Mouse (Mus musculus): Measurements from ENCODE around the gene Cdc34b. TPM values are rescaled to one million over a fixed set of nuclear protein-coding genes. Genes with fewer than 3 reads are reported as not detected.

The Cdc34b gene
- polyA plus RNA-seq, 1 experiment from 2014 or later = not detected

DNA sequence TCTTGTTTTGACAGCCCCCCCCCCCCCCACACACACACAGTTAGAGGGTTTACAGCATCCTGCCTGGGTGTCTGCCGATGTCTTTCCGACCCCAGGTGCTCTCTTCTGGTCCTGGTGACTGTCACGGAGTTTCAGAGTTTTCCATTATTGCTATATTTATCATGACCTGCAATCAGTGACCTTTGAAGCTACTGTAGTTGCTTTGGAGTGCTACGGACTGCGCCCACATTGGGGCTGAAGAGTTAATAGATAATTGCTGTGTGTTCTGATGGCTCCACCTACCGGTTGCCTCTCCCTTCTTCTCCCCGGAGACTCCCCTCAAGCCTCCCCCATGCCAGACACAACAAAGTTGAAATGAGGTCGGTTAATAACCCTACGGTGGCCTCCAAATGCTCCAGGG is 24.8 kb upstream of the Cdc34b start:
- Histone ChIP-seq H3K36me3 (no peaks in the 10 kb centered on the region), H3K27me3 (no peaks in the 10 kb centered on the region), H3K27ac (replicated peaks) (no peak overlapping the region), H3K4me3 (no peak overlapping the region), H3K4me1 (no peaks in the 10 kb centered on the region), H3K4me2 (replicated peaks) (no peak overlapping the region), H3K9me3 (no peaks in the 10 kb centered on the region), H3K9ac (replicated peaks) (no peak overlapping the region)
- 20% methylated on average over 9 of the region's 9 CpGs for WGBS
- ATAC-seq (replicated peaks) = no peak

DNA sequence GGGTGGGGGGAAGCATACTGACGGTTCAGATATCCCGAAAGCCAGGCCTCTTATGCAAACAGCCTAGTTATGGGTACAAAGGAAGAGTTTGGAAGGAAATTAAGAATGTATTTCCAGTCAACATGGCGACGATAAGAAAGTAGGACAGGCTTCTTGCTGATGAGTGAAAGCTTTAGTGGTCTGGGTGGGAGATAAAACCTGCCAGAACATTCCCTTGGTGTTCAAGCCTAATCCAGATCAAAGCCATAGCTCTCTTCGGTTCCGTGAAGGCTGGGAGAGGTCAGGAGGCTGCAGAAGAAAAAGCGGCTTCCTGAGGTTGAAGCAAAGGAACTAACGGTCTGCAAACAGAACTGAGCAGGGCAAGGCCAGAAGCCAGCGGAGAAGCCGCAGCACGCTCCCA is 24.3 kb upstream of the Cdc34b start:
- H3K9ac ChIP-seq (replicated peaks) = no peak overlapping the region
- no peak overlapping the region for H3K27ac ChIP-seq (replicated peaks)
- no peak overlapping the region for H3K4me3 ChIP-seq
- no peaks in the 10 kb centered on the region for H3K36me3 ChIP-seq
- WGBS = 50% methylated on average over 11 of the region's 11 CpGs
- no peaks in the 10 kb centered on the region for H3K27me3 ChIP-seq
- no peak overlapping the region for H3K4me2 ChIP-seq (replicated peaks)
- no peak for ATAC-seq (replicated peaks)
- H3K4me1 ChIP-seq = no peaks in the 10 kb centered on the region
- no peaks in the 10 kb centered on the region for H3K9me3 ChIP-seq

DNA sequence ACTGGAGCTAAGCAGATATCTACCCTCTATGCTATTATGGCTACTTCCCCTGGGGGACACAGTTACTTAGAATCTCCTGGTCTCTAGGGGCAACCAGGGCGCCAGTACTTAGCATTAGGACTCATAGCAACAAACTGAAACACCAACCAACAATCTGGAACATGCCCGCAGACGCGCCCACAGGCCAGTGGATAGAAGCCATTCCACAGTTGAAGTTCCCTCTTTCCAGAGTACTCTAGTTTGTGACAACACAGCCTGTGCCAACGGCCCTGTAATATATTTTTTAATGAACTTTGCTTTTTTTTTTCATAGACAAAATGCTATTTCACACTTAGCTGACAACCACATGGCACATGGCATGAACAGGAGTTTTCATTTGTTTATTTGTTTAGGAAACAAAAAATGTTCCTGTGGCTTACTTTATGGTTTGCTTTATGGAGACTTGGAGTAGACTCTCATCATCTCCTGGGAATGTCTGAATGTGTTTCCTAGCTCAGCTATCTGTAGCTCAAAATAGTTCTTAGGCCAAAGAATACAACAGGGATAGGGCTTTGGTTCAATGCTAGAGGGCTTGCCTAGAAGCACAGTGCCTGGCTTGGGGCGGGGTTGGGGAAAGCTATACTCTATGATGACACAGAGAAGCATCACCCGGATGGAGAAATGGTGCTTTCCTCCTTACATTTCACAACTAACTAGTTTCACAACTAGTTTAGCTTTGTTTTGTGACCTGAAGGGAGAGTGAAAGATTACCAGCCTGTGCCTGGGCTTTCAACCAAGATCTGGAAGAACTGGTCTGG is 23.3 kb upstream of the Cdc34b start:
- Histone ChIP-seq H3K4me2 (replicated peaks) (no peak overlapping the region), H3K36me3 (no peaks in the 10 kb centered on the region), H3K9ac (replicated peaks) (no peak overlapping the region), H3K4me3 (no peak overlapping the region), H3K27me3 (no peaks in the 10 kb centered on the region), H3K9me3 (no peaks in the 10 kb centered on the region), H3K27ac (replicated peaks) (no peak overlapping the region), H3K4me1 (no peaks in the 10 kb centered on the region)
- ATAC-seq (replicated peaks) = no peak
- WGBS = 91% methylated on average over 7 of the region's 7 CpGs

DNA sequence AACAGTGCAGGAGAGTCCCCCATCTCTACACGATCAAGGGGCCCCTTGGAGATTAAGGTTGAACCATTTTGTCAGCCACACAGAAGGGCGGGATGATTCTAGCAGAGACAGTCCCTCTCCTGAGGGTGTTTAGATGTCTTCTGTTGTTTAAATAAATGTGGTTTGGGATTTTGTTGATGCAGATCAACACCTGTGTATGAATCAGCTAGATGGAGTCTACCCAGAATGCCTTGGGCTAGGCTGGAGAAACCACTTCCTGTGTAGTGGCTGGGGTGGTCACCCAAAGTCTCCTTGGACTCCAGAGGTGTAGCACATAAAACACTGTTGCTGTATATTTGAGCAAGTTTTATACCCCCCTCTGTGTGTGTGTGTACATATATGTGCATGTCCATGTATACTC is 22.4 kb upstream of the Cdc34b start:
- Histone ChIP-seq H3K9ac (replicated peaks) (no peak overlapping the region), H3K27ac (replicated peaks) (no peak overlapping the region), H3K4me3 (no peak overlapping the region), H3K36me3 (no peaks in the 10 kb centered on the region), H3K27me3 (no peaks in the 10 kb centered on the region), H3K4me2 (replicated peaks) (no peak overlapping the region), H3K9me3 (no peaks in the 10 kb centered on the region), H3K4me1 (no peaks in the 10 kb centered on the region)
- no peak for ATAC-seq (replicated peaks)
- 75% methylated on average over 2 of the region's 2 CpGs for WGBS

DNA sequence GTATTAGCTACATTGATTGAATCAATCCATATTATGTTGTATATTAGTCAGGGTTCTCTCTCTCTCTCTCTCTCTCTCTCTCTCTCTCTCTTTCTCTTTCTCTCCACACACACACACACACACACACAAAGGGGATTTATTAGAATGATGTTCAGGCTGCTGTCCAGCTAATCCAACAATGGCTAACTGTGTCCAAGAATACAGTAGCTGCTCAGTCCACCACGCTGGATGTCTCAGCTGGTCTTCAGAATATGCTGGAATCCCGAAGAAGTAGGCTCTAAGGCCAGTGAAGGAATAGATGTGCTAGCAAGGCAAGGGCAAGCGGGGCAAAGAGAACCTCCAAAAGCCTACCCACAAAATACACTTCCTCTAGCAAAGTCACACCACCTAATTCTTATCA is 14.3 kb upstream of the Cdc34b start:
- no peak for ATAC-seq (replicated peaks)
- Histone ChIP-seq H3K4me1 (no peaks in the 10 kb centered on the region), H3K27me3 (no peaks in the 10 kb centered on the region), H3K36me3 (no peaks in the 10 kb centered on the region), H3K9ac (replicated peaks) (no peak overlapping the region), H3K4me3 (no peak overlapping the region), H3K27ac (replicated peaks) (no peak overlapping the region), H3K4me2 (replicated peaks) (no peak overlapping the region), H3K9me3 (no peaks in the 10 kb centered on the region)
- WGBS = 81% methylated on average over 3 of the region's 3 CpGs

DNA sequence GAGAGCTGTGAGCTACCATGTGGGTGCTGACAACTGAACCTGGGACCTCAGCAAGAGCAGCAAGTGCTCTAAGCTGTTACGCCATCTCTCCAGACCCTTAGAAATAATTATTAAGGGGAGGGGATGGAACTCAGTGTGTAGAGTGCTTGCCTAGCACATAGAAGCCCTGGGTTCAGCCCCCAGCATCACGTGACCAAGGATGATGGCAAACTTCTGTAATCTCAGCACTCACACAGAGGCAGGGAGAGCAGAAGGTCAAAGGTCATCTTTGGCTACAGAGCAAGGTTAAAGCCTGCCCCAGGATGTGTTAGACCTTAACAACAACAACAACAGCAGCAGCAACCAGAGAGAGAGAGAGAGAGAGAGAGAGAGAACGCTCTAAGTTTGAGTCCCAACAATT is 13.0 kb upstream of the Cdc34b start:
- no peaks in the 10 kb centered on the region for H3K9me3 ChIP-seq
- H3K4me3 ChIP-seq = no peak overlapping the region
- H3K27ac ChIP-seq (replicated peaks) = no peak overlapping the region
- no peaks in the 10 kb centered on the region for H3K36me3 ChIP-seq
- no peaks in the 10 kb centered on the region for H3K27me3 ChIP-seq
- 84% methylated on average over 3 of the region's 3 CpGs for WGBS
- no peak overlapping the region for H3K4me2 ChIP-seq (replicated peaks)
- no peak for ATAC-seq (replicated peaks)
- H3K4me1 ChIP-seq = no peaks in the 10 kb centered on the region
- no peak overlapping the region for H3K9ac ChIP-seq (replicated peaks)

DNA sequence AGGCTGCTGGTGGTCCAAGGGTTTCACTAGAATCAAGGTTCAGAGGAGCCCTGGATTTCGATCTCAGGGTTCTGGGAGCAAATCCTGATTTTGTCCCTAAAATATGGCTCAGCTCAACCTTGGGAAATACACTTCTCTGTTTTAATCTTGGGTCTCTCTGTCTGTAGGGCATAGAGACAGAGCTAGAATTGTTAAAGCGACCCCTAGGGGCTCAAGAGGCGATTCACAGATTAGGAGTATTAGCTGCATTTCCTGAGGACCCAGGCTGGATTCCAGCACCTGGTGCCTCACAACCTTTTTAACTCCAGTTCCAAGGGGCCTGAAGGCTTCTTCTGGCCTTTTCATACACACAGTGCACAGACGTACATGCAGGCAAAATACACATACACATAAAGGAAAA is 12.0 kb upstream of the Cdc34b start:
- ATAC-seq (replicated peaks) = no peak
- WGBS = 35% methylated on average over 4 of the region's 4 CpGs

DNA sequence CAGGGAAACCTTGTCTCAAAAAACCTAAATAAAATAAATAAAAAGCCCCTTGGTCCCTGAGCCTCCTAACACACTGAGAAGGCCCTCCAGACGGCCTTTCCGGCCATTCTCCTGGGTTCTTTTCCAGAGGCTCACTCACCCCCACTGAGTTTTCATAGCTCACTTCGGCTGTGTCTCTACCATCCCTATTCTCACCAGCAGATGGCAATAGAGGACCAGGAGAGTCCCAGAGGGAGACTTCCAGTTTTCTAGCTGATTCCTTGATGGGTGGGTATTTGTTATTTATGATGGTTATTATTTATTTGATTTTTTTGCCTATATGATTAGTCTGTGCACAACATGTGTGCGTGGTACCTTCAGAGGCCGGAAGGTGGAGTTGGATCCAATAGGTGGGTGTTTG is 11.3 kb upstream of the Cdc34b start:
- 0 out of 2 replicates have a peak, but pooled peaks have one; percentile 26 for ATAC-seq (replicated peaks)
- Histone ChIP-seq H3K27me3 (no peaks in the 10 kb centered on the region), H3K9me3 (no peaks in the 10 kb centered on the region), H3K9ac (replicated peaks) (no peak overlapping the region), H3K4me2 (replicated peaks) (no peak overlapping the region), H3K4me3 (no peak overlapping the region), H3K27ac (replicated peaks) (no peak overlapping the region), H3K36me3 (no peaks in the 10 kb centered on the region), H3K4me1 (no peaks in the 10 kb centered on the region)
- WGBS = 32% methylated on average over 5 of the region's 5 CpGs

More for the DNA sequence above, 12.0 kb upstream of the Cdc34b start:
- no peaks in the 10 kb centered on the region for H3K36me3 ChIP-seq
- no peak overlapping the region for H3K27ac ChIP-seq (replicated peaks)
- no peak overlapping the region for H3K4me3 ChIP-seq
- no peaks in the 10 kb centered on the region for H3K27me3 ChIP-seq
- no peaks in the 10 kb centered on the region for H3K9me3 ChIP-seq
- no peak overlapping the region for H3K4me2 ChIP-seq (replicated peaks)
- H3K9ac ChIP-seq (replicated peaks) = no peak overlapping the region
- no peaks in the 10 kb centered on the region for H3K4me1 ChIP-seq

DNA sequence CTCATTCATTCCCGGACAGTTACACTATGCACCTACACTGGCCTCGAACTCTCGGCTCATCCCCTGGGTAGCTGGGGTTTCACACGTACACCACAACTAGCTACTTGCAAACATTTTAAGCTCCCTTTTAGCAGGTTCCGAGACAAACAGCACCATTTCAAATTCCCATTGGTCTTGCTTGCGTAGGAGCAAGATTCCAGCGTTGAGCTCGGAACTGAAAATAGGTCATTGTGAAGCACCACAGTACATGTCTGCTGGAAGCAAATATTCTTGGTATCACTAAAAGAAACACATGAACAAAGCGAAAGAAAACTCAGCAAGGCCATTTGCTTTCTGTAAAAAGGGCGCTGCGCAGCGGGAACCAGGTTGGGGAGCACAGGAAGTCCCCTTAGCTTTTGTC is 10.4 kb upstream of the Cdc34b start:
- H3K4me2 ChIP-seq (replicated peaks) = no peak overlapping the region
- H3K27me3 ChIP-seq = no peaks in the 10 kb centered on the region
- 88% methylated on average over 12 of the region's 12 CpGs for WGBS
- no peak for ATAC-seq (replicated peaks)
- no peaks in the 10 kb centered on the region for H3K4me1 ChIP-seq
- no peak overlapping the region for H3K27ac ChIP-seq (replicated peaks)
- H3K36me3 ChIP-seq = no peaks in the 10 kb centered on the region
- H3K4me3 ChIP-seq = no peak overlapping the region
- H3K9ac ChIP-seq (replicated peaks) = no peak overlapping the region
- no peaks in the 10 kb centered on the region for H3K9me3 ChIP-seq

DNA sequence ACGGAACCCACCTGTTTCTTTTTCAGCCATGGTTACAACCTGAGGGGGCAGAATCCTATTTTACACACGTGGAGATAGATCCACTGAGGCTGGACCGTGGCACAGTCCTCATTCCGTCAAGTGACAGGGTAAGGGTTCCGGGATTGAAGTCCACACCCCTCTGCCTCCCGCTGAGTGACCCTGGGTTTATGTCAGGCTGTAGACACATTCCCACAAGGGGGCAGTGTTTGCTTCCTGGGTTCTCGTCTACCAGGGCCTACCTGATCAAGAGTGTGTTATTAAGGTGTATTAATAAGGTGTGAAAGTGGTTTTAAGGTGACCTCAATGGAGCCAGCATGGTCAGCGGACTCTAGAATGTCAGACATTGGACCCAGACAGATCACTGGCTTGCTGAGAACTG is 8.8 kb upstream of the Cdc34b start:
- WGBS = 44% methylated on average over 8 of the region's 8 CpGs
- Histone ChIP-seq H3K9me3 (no peaks in the 10 kb centered on the region), H3K4me1 (no peaks in the 10 kb centered on the region), H3K4me3 (no peak overlapping the region), H3K27ac (replicated peaks) (no peak overlapping the region), H3K36me3 (no peaks in the 10 kb centered on the region), H3K4me2 (replicated peaks) (no peak overlapping the region), H3K27me3 (no peaks in the 10 kb centered on the region), H3K9ac (replicated peaks) (no peak overlapping the region)
- no peak for ATAC-seq (replicated peaks)

DNA sequence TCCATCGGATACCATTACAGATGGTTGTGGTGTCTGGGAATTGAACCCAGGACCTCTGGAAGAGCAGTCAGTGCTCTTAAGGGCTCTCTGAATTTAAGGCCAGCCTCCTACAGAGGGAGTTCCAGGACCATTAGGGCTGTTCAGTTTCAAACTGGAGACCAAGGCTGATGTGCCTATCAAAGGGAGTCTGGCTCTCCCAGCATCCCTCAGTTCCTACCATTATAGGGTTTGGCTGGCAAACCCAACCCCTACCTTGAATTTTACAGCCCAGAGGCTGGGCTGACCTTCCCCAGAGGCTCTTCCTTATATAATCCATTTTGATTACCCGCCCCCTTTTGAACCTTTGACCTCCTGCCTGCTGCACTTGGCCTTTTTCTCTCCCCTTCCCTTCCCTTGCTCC is 5.8 kb upstream of the Cdc34b start:
- Histone ChIP-seq H3K27ac (replicated peaks) (no peak overlapping the region), H3K4me1 (no peaks in the 10 kb centered on the region), H3K27me3 (no peaks in the 10 kb centered on the region), H3K36me3 (no peaks in the 10 kb centered on the region), H3K9me3 (no peaks in the 10 kb centered on the region), H3K4me2 (replicated peaks) (no peak overlapping the region), H3K4me3 (no peak overlapping the region), H3K9ac (replicated peaks) (no peak overlapping the region)
- ATAC-seq (replicated peaks) = no peak
- 75% methylated on average over 2 of the region's 2 CpGs for WGBS

DNA sequence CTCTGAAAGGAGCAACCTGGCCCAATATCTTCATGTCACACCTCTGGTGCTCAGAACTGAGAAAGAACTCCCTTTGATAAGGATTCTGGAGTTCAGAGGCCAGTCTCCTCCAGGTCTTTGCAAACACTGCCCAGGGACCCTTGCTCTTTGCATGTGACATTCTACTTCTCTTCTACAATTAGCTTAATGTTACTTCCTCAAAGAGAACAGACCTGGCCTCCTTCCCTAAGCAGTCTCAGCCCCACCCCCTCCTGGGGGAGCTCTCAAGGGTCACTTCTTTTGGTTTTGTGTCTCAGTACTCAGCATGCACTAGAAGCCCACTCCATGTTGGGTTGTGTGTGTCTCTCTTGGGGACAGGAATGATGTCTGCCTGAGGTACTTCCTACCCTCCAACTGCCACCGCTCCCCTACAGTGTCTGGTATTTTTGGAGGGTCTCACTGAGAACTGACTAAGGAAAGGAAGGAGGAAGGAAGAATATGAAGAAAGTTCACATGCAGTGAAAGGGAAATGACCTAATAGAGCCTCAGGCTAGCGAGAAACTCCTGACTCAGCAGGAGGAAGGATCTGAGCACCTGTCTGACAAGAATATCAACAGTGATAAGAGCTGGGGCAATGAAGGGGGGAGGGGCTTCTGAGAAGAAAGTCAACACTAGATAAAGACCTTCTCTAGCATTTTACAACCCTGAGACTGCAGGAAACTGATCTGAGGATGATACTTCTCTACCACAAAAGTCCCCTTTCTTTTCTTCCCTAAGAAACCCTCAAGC is 11.5 kb downstream of the Cdc34b start:
- Histone ChIP-seq H3K36me3 (no peaks in the 10 kb centered on the region), H3K9ac (replicated peaks) (no peak overlapping the region), H3K27me3 (no peaks in the 10 kb centered on the region), H3K27ac (replicated peaks) (no peak overlapping the region), H3K4me3 (no peak overlapping the region), H3K4me2 (replicated peaks) (no peak overlapping the region), H3K4me1 (no peaks in the 10 kb centered on the region), H3K9me3 (no peaks in the 10 kb centered on the region)
- whole genome bisulfite sequencing = 76% methylated on average over 2 of the region's 2 CpGs
- ATAC-seq (replicated peaks) = no peak
